Mouse (Mus musculus) heart, postnatal 25 days (tissue): ENCODE measurements around the gene Sdhaf1. TPM values are rescaled to one million over a fixed set of nuclear protein-coding genes. Genes with fewer than 3 reads are reported as not detected.

ENCODE experiments used
- DNase-seq: peaks from one replicate; pipeline ENCODE4 v3.0.0; 2022; ENCODE audit warnings: low spot score
- intact Hi-C: fragments of 180-260 bp; cut with DNase I; formaldehyde crosslinking; loops from one replicate; pipeline ENCODE4 v1.15.1; 2025
- total RNA-seq, 2 experiments: library from RNA; stranded (reverse); gene quantifications; 2 replicates each; pipeline ENCODE4 v1.2.3; 2021

Gene Sdhaf1
- total RNA-seq = 10 to 100 TPM; 12.1 to 12.3 TPM

DNA sequence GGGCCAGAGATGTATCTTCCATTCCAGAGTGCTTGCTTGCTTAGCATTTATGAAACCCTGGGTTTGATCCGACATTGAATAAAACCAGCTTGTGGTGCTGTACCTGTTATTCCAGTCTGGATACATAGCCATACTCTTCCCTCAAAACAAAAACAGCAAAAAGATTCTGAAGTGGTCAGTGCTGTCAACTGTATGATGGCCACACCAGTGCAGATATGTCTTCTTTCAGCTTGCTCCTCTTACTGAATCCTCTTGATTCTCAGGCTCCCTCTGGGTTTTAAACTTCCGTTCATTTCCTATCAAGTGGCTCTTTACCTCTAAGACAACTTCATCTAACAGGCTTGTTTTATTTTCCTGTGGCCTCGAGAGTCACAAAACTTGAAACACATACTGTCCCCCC, at the start of gene Sdhaf1:
TSS of gene Sdhaf1 (minus strand) at position 101 of the 400 bp plus-strand sequence.
- intact Hi-C loops = no loop called here
- no peak for DNase-seq

DNA sequence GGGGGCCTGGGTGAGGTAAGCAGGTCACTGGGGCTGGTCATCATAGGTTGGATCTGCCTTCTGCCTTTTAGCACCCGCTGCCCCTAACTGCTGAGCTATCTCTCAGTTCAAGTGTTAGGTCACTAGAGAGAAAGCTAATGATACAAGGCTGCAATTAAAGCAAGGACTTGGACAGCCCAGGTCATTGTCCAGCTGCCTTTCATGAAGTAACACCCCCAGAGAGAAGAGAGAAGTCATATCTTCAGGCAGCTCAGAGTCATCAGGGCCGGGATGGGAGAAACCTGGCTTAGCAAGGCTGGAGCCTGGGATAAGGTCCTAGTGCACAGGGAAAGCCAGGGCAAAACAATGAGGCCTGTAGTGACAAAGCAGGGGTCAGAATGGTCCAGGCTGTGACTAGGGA, 43.8 kb upstream of the Sdhaf1 start:
- intact Hi-C loops = no loop called here
- no peak for DNase-seq

DNA sequence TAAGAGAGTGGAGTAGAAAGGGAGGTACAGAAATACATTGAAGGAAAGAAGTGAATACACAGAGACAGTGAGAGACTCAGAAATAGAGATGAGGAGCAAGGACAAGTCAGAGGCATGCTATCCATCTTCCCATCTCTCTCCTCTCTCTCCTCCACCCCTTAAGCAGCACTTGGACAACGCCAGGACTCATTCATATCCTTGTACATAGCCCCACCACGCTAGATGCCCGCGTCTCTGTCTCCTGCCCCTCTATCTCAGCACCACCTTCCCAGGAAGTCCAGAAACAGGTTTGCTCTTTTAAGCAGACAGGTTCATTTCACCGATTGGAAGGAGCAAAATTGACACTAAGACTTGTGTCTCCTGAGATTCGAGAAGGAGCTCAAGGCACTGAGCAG, 39.6 kb upstream of the Sdhaf1 start:
- intact Hi-C loops = no loop called here
- no peak for DNase-seq

GRCm38 (mm10) chr7:30362652-30363343, 39.1 kb upstream of the Sdhaf1 start, which contains the start of gene Lrfn3:
Gene Lrfn3 (minus strand): TSS chr7:30362772.
- DNase-seq = no peak
- intact Hi-C loops = no loop called here

GRCm38 (mm10) chr7:30360028-30360427, 36.3 kb upstream of the Sdhaf1 start:
- DNase-seq = no peak
- intact Hi-C loops = no loop called here

DNA sequence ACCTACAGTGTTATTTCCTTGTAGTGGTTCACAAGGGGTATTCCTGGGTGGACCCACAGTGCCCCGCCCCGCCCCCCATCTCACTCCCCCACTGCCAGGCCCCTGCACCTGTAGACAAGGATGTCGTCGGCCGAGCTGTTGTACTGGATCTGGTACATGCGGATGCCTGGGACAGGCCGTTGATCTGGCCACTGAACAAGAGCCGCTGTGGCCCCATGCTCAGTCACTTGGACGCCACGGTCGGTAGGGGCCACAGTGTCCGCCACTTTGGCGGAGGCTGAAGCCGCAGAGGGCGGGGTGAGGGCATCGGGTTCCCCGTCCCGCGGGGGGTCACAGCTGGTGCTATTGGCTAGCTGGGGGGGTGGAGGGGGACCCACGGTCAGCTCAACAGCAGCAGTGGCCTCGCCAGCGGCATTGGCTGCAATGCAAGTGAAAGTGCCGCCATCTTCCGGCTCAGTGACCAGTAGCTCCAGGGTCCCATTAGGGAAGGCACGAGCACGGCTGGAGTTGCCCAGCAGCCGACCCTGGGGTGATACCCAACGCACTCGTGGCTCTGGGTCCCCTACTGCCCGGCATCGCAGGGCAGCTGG, 35.7 kb upstream of the Sdhaf1 start:
- DNase-seq = no peak
- intact Hi-C loops = no loop called here

- no peak for DNase-seq
- intact Hi-C loops = no loop called here
Observed at GRCm38 (mm10) chr7:30358378-30359186, 34.9 kb upstream of the Sdhaf1 start.

GRCm38 (mm10) chr7:30354059-30354458, 30.4 kb upstream of the Sdhaf1 start:
- DNase-seq = no peak
- intact Hi-C loops = no loop called here

DNA sequence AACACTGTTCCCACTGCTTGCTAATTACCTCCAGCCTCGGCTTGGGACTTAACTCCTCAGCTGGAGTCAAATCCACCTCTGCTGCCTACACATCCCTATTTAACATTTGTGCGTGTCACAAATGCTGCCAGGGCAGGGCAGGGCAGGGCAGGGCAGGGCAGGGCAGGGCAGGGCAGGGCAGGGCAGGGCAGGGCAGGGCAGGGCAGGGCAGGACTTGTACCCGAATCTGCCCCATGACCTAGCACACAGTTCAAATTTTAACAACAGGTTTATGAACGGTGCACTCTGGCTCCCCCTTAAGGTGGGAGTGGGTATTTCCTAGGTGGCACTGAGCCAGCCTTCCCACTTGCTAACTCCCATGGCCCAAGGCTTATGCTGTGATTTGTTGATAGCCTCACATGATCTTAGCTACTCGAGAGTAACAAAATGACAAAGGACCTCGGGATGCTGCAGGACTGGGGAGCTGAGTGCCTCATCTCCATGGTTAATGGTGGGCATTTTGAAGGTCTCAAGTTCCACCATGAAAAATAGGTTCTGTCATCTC, 29.7 kb upstream of the Sdhaf1 start:
- DNase-seq = no peak
- intact Hi-C loops = no loop called here

- intact Hi-C loops = no loop called here
- DNase-seq = no peak
Observed at GRCm38 (mm10) chr7:30347828-30348227, 24.1 kb upstream of the Sdhaf1 start.

- intact Hi-C loops = no loop called here
- no peak for DNase-seq
Observed at GRCm38 (mm10) chr7:30346635-30347379, 23.1 kb upstream of the Sdhaf1 start.

DNA sequence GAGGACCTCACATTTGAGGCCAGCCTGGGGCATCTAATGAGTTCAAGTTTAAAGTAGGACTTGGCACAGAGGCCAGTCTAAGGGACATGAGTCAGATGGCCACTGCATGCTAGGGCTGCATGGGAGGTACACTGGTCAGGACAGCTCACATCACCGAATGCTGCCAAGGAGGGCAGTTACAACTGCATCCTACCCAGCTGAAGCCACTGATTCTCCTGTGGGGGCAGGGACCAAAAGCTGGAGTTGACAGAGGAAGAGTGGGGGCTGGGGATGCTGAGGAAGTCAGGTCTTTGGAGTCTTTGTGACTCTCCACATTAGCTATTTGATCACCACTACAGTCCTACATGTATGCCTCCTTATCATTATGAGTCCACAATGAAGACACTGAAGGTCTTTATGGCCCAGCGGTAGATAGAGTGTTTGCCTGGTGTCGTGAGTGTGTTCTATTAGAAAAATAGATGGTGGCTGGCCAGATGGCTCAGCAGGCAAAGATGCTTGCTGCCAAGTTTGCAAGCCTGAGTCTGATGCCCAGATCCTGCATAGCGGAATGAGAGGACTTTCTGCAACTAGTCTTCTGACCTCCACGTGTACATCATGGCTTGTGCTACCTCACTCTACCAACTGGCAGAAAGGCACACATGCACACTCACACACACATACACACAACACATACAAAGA, 15.9 kb upstream of the Sdhaf1 start:
- intact Hi-C loops = no loop called here
- DNase-seq = no peak

DNA sequence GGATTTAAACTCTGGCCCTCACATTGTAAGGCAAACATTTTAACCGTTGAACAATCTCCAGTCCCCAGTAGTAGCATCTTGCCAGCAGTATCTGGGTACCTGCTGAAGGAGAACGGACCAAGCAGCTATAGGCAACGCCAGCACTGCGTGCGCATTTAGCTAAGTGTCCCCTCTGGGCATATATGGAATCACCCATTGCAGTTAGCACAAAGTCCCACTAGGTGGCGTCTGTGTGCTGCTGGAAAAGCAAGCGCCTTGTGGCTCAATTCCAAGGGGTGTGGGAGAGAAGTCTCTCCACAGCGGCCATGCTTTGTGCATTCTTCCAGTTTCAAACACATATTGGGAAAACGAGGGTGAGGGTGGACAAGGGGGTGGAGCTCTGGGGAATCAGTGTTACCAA, 12.7 kb upstream of the Sdhaf1 start:
- intact Hi-C loops = no loop called here
- peak; percentile 41 for DNase-seq

DNA sequence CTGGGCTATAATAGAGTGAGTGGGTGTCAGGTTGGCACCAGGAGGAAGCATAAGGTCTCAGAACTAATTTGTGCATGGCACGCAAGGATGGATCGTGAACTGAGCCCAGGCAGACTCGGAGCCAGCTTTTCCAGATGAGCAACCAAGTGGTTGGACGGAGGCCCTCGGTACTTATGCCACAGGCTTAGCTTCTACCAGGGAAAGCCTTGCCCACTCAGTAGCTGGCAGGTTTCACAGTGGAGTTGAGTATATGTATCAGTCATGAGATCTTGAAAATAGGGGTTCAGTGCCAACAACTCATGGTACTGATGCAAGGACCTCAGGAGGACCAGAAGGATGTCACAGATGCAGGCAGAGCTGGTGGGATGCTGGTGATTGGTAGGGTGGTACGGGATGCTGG, 12.0 kb upstream of the Sdhaf1 start:
- DNase-seq = no peak
- intact Hi-C loops = no loop called here

DNA sequence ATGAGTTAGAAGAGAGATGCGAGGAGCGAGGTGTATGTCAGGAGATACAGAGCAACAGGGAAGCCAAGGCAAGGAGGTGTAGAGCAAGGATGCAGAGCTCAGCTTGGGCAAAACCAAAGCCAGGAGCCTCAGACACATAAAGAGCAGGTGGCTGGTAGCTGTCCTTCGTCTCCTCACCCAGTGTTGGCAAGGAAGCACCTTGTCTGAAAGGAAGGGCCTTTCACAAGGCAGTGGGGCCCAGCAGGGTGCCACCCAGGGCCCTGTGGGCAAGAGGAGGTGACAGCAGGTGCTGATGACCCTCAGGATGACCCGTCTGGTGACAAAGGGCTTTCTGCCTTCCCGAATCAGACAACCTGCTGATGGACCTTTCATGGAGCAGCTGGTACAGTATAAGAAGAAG, 10.9 kb upstream of the Sdhaf1 start:
- intact Hi-C loops = no loop called here
- no peak for DNase-seq

- intact Hi-C loops = no loop called here
- no peak for DNase-seq
Observed at GRCm38 (mm10) chr7:30333436-30333835, 9.7 kb upstream of the Sdhaf1 start.

DNA sequence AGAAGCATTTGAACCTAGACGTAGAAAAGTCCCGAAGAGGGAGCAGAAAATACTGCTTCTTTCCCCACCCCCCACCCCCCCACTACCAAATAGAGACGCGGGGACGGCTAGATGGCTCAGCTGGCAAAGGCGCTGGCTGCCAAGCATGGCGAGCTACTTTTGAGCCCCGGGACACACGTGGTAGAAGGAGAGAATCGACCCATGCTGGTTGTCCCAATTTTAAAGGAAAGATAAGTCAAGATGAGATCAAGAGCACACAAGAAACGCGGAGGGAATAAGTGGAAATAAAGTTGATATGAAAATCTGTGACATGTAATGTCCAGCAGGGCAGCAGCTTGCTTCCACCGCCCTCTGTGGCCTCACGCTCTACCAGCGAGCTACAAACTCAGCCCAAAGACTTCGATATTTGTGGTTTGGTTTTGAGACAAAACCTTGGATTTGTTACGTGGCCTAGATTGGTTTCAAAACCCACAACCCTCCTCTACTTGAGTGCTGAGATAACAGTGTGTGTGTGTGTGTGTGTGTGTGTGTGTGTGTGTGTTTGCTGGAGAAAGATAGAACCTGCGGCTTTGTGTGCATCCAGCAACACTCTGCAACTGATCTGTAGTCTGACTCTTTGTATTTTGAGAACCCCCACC, 9.0 kb upstream of the Sdhaf1 start:
- intact Hi-C loops = no loop called here

DNA sequence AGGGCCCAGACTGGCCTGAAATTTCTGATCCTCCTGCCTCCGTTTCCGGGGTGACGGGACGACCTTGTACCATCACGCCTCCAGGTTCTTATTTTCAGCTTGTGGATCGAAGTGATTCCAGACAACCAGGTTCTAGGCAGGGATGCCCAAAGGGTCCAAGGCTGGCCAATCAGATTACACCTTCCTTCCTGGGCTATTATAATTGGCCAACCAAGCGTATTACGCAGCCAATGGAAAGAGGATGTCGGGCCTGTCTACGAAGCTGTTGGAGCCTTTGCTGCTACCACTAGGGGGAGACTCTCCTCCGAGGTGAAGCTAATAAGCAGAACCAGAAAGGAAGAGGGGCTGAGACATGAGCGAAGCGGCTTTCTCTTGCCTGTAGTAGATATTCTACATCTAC, 8.2 kb upstream of the Sdhaf1 start:
- intact Hi-C loops = no loop called here
- DNase-seq = peak; percentile 36

More for the DNA sequence above, 9.0 kb upstream of the Sdhaf1 start:
- DNase-seq = no peak

DNA sequence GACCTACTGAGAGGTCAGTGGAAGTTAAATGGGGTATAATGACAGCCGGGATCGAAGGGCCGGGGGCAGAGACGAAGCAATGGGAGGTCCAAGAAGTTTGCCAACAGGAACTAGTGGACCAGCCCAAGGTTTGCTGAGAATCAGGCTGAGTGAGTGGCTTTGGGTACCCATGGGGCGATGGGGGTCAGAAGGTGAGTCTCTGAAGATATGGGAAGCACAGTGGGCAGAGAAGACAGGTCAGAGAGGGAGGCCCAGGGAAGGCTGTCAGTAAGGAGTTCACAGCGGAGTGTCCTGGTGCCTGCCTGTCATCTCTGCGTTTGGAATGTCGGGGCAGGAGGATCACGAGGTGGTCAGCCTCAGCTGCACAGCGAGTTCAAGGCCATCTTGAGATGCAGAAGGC, 4.7 kb upstream of the Sdhaf1 start:
- DNase-seq = no peak
- intact Hi-C loops = no loop called here
